Mouse (Mus musculus): ENCODE measurements at regions not wholly inside any gene's neighbourhood (a gene's known extent, or its start where the extent isn't known, plus 50 kb on each side); places are given as distances from the start of the nearest gene placed in this dataset.

GRCm38 (mm10) chr2:45593765-45594164 lies 476.6 kb upstream of the Zeb2 start:
- DNase-seq = no peak

GRCm38 (mm10) chr2:45590980-45591379 lies 473.8 kb upstream of the Zeb2 start:
- no peak for DNase-seq

- DNase-seq = no peak
These were observed 471.1 kb upstream of the Zeb2 start for GRCm38 (mm10) chr2:45588248-45588647.

- no peak for DNase-seq
These were observed 469.5 kb upstream of the Zeb2 start for GRCm38 (mm10) chr2:45586588-45587200.

GRCm38 (mm10) chr2:45581549-45581925 lies 464.3 kb upstream of the Zeb2 start:
- DNase-seq = no peak

- peak; percentile 4 for DNase-seq
These were observed 463.8 kb upstream of the Zeb2 start for GRCm38 (mm10) chr2:45580838-45581548.

GRCm38 (mm10) chr2:45572906-45573305 lies 455.7 kb upstream of the Zeb2 start:
- no peak for DNase-seq

- no peak for DNase-seq
These were observed 437.5 kb upstream of the Zeb2 start for GRCm38 (mm10) chr2:45554707-45555106.

- no peak for DNase-seq
These were observed 424.2 kb upstream of the Zeb2 start for GRCm38 (mm10) chr2:45541394-45541793.

- DNase-seq = peak; percentile 5
These were observed 421.8 kb upstream of the Zeb2 start for GRCm38 (mm10) chr2:45538950-45539349.

- no peak for DNase-seq
These were observed 420.5 kb upstream of the Zeb2 start for GRCm38 (mm10) chr2:45537722-45538121.

GRCm38 (mm10) chr2:45534806-45535205 lies 417.6 kb upstream of the Zeb2 start:
- DNase-seq = no peak

- DNase-seq = no peak
These were observed 405.1 kb upstream of the Zeb2 start for GRCm38 (mm10) chr2:45522310-45522709.

GRCm38 (mm10) chr2:45519550-45520152 lies 402.5 kb upstream of the Zeb2 start:
- DNase-seq = no peak

- DNase-seq = no peak
These were observed 397.3 kb upstream of the Zeb2 start for GRCm38 (mm10) chr2:45514290-45515180.

- no peak for DNase-seq
These were observed 395.7 kb upstream of the Zeb2 start for GRCm38 (mm10) chr2:45512852-45513251.

- no peak for DNase-seq
These were observed 394.6 kb upstream of the Zeb2 start for GRCm38 (mm10) chr2:45511791-45512190.

- no peak for DNase-seq
These were observed 387.3 kb upstream of the Zeb2 start for GRCm38 (mm10) chr2:45504468-45504867.

- no peak for DNase-seq
These were observed 376.5 kb upstream of the Zeb2 start for GRCm38 (mm10) chr2:45493656-45494055.

- DNase-seq = no peak
These were observed 369.3 kb upstream of the Zeb2 start for GRCm38 (mm10) chr2:45486530-45486929.

- no peak for DNase-seq
These were observed 368.3 kb upstream of the Zeb2 start for GRCm38 (mm10) chr2:45485477-45485876.

- no peak for DNase-seq
These were observed 363.5 kb upstream of the Zeb2 start for GRCm38 (mm10) chr2:45480671-45481070.

GRCm38 (mm10) chr2:45475996-45476395 lies 358.8 kb upstream of the Zeb2 start:
- DNase-seq = no peak
